Mouse (Mus musculus): ENCODE data around the gene Tmem131.

- TF ChIP-seq POLR2A (IDR thresholded peaks at IDR 0.05; ENCODE audit: borderline replicate concordance, control insufficient read depth, low read depth, low read length) (no peak), CTCF (IDR thresholded peaks at IDR 0.05; ENCODE audit: control insufficient read depth, insufficient read depth, low read length) (no peak)
Observed at GRCm38 (mm10) chr1:36911603-36912002, 31.9 kb downstream of the Tmem131 start.
